Mouse (Mus musculus): ENCODE measurements around the gene Slco4c1.

GRCm38 (mm10) chr1:96883788-96884187 lies 11.8 kb upstream of the Slco4c1 start:
- TF ChIP-seq CTCF (IDR thresholded peaks at IDR 0.05; ENCODE audit: low read depth) (no peak), EP300 (IDR thresholded peaks at IDR 0.05; ENCODE audit: low read depth) (no peak)
